Mouse (Mus musculus): Measurements from ENCODE around the gene Lefty1. TPM values are rescaled to one million over a fixed set of nuclear protein-coding genes. Genes with fewer than 3 reads are reported as not detected.

The Lefty1 gene
- polyA plus RNA-seq, 1 experiment from 2014 or later, result 3.5 TPM

DNA sequence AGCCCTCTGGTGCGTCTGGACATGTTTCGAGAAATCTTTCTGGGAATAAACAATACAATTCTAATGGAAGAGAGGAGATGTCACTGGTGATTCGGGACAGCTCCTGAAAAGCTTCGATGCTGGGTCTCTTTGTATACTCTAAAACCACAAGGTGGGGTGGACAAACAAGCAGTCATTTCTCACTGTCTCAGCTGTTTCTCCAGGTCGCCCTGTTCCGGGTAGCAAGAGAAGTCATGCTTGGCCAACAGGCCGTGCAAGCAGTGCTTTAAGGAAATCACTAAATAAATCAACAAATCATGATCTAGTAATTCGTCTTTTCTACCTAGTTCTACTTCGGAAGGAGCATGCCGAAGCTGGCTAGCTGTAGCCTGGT is 31.2 kb upstream of the Lefty1 start:
- Histone ChIP-seq H3K4me2 (ENCODE audit: low read depth, low read length) (peak overlapping the region; percentile 97), H3K27ac (ENCODE audit: low read length) (peak overlapping the region; percentile 99), H3K9ac (ENCODE audit: low read depth, low read length) (peak overlapping the region; percentile 95), H3K9me3 (replicated peaks; ENCODE audit: control insufficient read depth, low read length) (no peaks in the 10 kb centered on the region), H3K27me3 (ENCODE audit: control insufficient read depth, insufficient read depth, low read depth, low read length) (no peaks in the 10 kb centered on the region), H3K4me3 (ENCODE audit: low read depth, low read length) (peak overlapping the region; percentile 96), H3K36me3 (ENCODE audit: control insufficient read depth, insufficient read depth) (peaks cover 27% of the 10 kb centered on the region), H3K4me1 (ENCODE audit: control insufficient read depth, low read depth, low read length) (peaks cover 52% of the 10 kb centered on the region)
- ATAC-seq (ENCODE audit: low read depth), result no peak
- WGBS (ENCODE audit: insufficient replicate concordance), result 22% methylated on average over 10 of the region's 10 CpGs

GRCm38 (mm10) chr1:180904039-180904814 is 30.6 kb upstream of the Lefty1 start, which contains the start of gene Pycr2:
Gene Pycr2, plus strand, starts transcription at chr1:180904293.
- peak within 1 kb of the TSS; percentile 96 for H3K4me3 ChIP-seq (ENCODE audit: low read depth, low read length)
- H3K9me3 ChIP-seq (replicated peaks; ENCODE audit: control insufficient read depth, low read length), result no peaks in the 10 kb centered on the region
- peak within 1 kb of the TSS; percentile 97 for H3K4me2 ChIP-seq (ENCODE audit: low read depth, low read length)
- peaks cover 52% of the 10 kb centered on the region for H3K4me1 ChIP-seq (ENCODE audit: control insufficient read depth, low read depth, low read length)
- under 1% methylated on average over 52 of the region's 52 CpGs for whole genome bisulfite sequencing (ENCODE audit: insufficient replicate concordance)
- peak; percentile 82 for ATAC-seq (ENCODE audit: low read depth)
- H3K9ac ChIP-seq (ENCODE audit: low read depth, low read length), result peak within 1 kb of the TSS; percentile 95
- H3K27ac ChIP-seq (ENCODE audit: low read length), result peak within 1 kb of the TSS; percentile 99
- peaks cover 27% of the 10 kb centered on the region for H3K36me3 ChIP-seq (ENCODE audit: control insufficient read depth, insufficient read depth)
- no peaks in the 10 kb centered on the region for H3K27me3 ChIP-seq (ENCODE audit: control insufficient read depth, insufficient read depth, low read depth, low read length)

GRCm38 (mm10) chr1:180904815-180905080 is 30.1 kb upstream of the Lefty1 start:
- H3K27ac ChIP-seq (ENCODE audit: low read length), result peak overlapping the region; percentile 99

DNA sequence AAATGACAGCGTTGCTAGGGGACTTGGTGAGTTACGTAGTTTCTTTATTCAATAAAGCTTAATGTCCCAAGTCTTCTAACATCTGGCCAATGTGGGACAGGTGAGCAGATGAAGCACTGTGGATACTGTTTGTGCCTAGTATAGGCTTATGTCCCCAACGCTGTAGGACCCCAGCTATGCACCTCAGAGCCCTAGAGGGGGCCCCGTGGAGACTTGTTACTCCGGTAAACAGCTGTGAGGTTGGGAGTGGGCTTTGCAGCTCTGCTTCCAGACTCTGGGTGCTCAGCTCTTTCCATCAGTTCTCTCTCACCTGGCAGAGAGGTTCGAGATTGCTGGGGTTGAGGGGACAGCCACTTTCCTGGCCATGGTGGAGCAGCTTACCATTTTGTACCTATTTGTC is 29.5 kb upstream of the Lefty1 start:
- peak overlapping the region; percentile 99 for H3K27ac ChIP-seq (ENCODE audit: low read length)
- peaks cover 52% of the 10 kb centered on the region for H3K4me1 ChIP-seq (ENCODE audit: control insufficient read depth, low read depth, low read length)
- peak overlapping the region; percentile 97 for H3K4me2 ChIP-seq (ENCODE audit: low read depth, low read length)
- 50% methylated on average over 6 of the region's 6 CpGs for WGBS (ENCODE audit: insufficient replicate concordance)
- H3K4me3 ChIP-seq (ENCODE audit: low read depth, low read length), result peak overlapping the region; percentile 96
- no peaks in the 10 kb centered on the region for H3K27me3 ChIP-seq (ENCODE audit: control insufficient read depth, insufficient read depth, low read depth, low read length)
- no peaks in the 10 kb centered on the region for H3K9me3 ChIP-seq (replicated peaks; ENCODE audit: control insufficient read depth, low read length)
- peaks cover 27% of the 10 kb centered on the region for H3K36me3 ChIP-seq (ENCODE audit: control insufficient read depth, insufficient read depth)
- no peak for ATAC-seq (ENCODE audit: low read depth)
- H3K9ac ChIP-seq (ENCODE audit: low read depth, low read length), result peak overlapping the region; percentile 95

More at GRCm38 (mm10) chr1:180904815-180905080, 30.1 kb upstream of the Lefty1 start:
- Histone ChIP-seq H3K4me3 (ENCODE audit: low read depth, low read length) (peak overlapping the region; percentile 96), H3K27me3 (ENCODE audit: control insufficient read depth, insufficient read depth, low read depth, low read length) (no peaks in the 10 kb centered on the region), H3K4me1 (ENCODE audit: control insufficient read depth, low read depth, low read length) (peaks cover 52% of the 10 kb centered on the region), H3K9ac (ENCODE audit: low read depth, low read length) (peak overlapping the region; percentile 95), H3K4me2 (ENCODE audit: low read depth, low read length) (peak overlapping the region; percentile 97), H3K36me3 (ENCODE audit: control insufficient read depth, insufficient read depth) (peaks cover 27% of the 10 kb centered on the region), H3K9me3 (replicated peaks; ENCODE audit: control insufficient read depth, low read length) (no peaks in the 10 kb centered on the region)
- 2% methylated on average over 5 of the region's 5 CpGs for WGBS (ENCODE audit: insufficient replicate concordance)
- ATAC-seq (ENCODE audit: low read depth), result no peak

GRCm38 (mm10) chr1:180905876-180906275 is 28.9 kb upstream of the Lefty1 start:
- no peaks in the 10 kb centered on the region for H3K9me3 ChIP-seq (replicated peaks; ENCODE audit: control insufficient read depth, low read length)
- WGBS (ENCODE audit: insufficient replicate concordance), result 91% methylated on average over 17 of the region's 17 CpGs
- ATAC-seq (ENCODE audit: low read depth), result no peak
- H3K9ac ChIP-seq (ENCODE audit: low read depth, low read length), result peak overlapping the region; percentile 95; the same call in 1 of the 2 replicates
- H3K4me2 ChIP-seq (ENCODE audit: low read depth, low read length), result peak overlapping the region; percentile 97
- no peaks in the 10 kb centered on the region for H3K27me3 ChIP-seq (ENCODE audit: control insufficient read depth, insufficient read depth, low read depth, low read length)
- no peak overlapping the region for H3K27ac ChIP-seq (ENCODE audit: low read length)
- peak overlapping the region; percentile 96 for H3K4me3 ChIP-seq (ENCODE audit: low read depth, low read length)
- H3K36me3 ChIP-seq (ENCODE audit: control insufficient read depth, insufficient read depth), result peaks cover 27% of the 10 kb centered on the region
- H3K4me1 ChIP-seq (ENCODE audit: control insufficient read depth, low read depth, low read length), result peaks cover 50% of the 10 kb centered on the region

- Histone ChIP-seq H3K36me3 (ENCODE audit: control insufficient read depth, insufficient read depth) (peaks cover 27% of the 10 kb centered on the region), H3K4me3 (ENCODE audit: low read depth, low read length) (peak overlapping the region; percentile 96), H3K4me1 (ENCODE audit: control insufficient read depth, low read depth, low read length) (peaks cover 51% of the 10 kb centered on the region), H3K9me3 (replicated peaks; ENCODE audit: control insufficient read depth, low read length) (no peaks in the 10 kb centered on the region), H3K27me3 (ENCODE audit: control insufficient read depth, insufficient read depth, low read depth, low read length) (no peaks in the 10 kb centered on the region), H3K9ac (ENCODE audit: low read depth, low read length) (peak overlapping the region; percentile 95; the same call in 1 of the 2 replicates), H3K4me2 (ENCODE audit: low read depth, low read length) (peak overlapping the region; percentile 97), H3K27ac (ENCODE audit: low read length) (no peak overlapping the region)
- ATAC-seq (ENCODE audit: low read depth), result no peak
- WGBS (ENCODE audit: insufficient replicate concordance), result 75% methylated on average over 24 of the region's 24 CpGs
These were observed 28.2 kb upstream of the Lefty1 start for GRCm38 (mm10) chr1:180906461-180907147.

DNA sequence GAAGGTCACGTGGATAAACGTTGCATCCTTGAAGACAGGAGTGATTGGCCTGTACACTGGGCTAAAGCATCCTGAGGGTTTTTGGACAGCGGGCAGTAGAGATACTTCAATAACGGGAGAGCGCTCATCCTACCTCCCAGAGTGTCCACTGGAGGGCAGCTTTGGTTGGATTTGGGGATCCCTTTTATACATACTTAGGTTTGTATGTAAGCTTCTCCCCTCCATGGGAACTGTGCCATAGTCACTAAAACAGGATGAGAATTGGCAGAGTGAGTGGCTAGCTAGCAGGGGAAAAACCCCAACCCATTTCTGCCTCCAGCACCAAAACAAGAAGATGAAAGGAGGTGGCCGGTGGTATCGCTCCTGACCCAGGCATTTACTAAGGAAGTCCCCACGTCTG is 23.7 kb upstream of the Lefty1 start:
- H3K36me3 ChIP-seq (ENCODE audit: control insufficient read depth, insufficient read depth), result peaks cover 21% of the 10 kb centered on the region
- H3K9ac ChIP-seq (ENCODE audit: low read depth, low read length), result no peak overlapping the region
- whole genome bisulfite sequencing (ENCODE audit: insufficient replicate concordance), result 47% methylated on average over 8 of the region's 8 CpGs
- no peak overlapping the region for H3K4me3 ChIP-seq (ENCODE audit: low read depth, low read length)
- peak overlapping the region; percentile 59 for H3K4me2 ChIP-seq (ENCODE audit: low read depth, low read length)
- H3K9me3 ChIP-seq (replicated peaks; ENCODE audit: control insufficient read depth, low read length), result no peaks in the 10 kb centered on the region
- H3K27me3 ChIP-seq (ENCODE audit: control insufficient read depth, insufficient read depth, low read depth, low read length), result no peaks in the 10 kb centered on the region
- ATAC-seq (ENCODE audit: low read depth), result no peak
- 0 out of 2 replicates have a peak overlapping the region, but pooled peaks have one; percentile 12 for H3K27ac ChIP-seq (ENCODE audit: low read length)
- peaks cover 31% of the 10 kb centered on the region for H3K4me1 ChIP-seq (ENCODE audit: control insufficient read depth, low read depth, low read length)

- peaks cover 25% of the 10 kb centered on the region for H3K4me1 ChIP-seq (ENCODE audit: control insufficient read depth, low read depth, low read length)
- H3K27ac ChIP-seq (ENCODE audit: low read length), result 0 out of 2 replicates have a peak overlapping the region, but pooled peaks have one; percentile 12
- H3K4me2 ChIP-seq (ENCODE audit: low read depth, low read length), result peak overlapping the region; percentile 59
- no peak overlapping the region for H3K4me3 ChIP-seq (ENCODE audit: low read depth, low read length)
- WGBS (ENCODE audit: insufficient replicate concordance), result 26% methylated on average over 20 of the region's 20 CpGs
- H3K27me3 ChIP-seq (ENCODE audit: control insufficient read depth, insufficient read depth, low read depth, low read length), result no peaks in the 10 kb centered on the region
- peak; percentile 53 for ATAC-seq (ENCODE audit: low read depth)
- no peak overlapping the region for H3K9ac ChIP-seq (ENCODE audit: low read depth, low read length)
- no peaks in the 10 kb centered on the region for H3K9me3 ChIP-seq (replicated peaks; ENCODE audit: control insufficient read depth, low read length)
- peaks cover 15% of the 10 kb centered on the region for H3K36me3 ChIP-seq (ENCODE audit: control insufficient read depth, insufficient read depth)
These were observed 23.1 kb upstream of the Lefty1 start for GRCm38 (mm10) chr1:180911653-180912287.
